Mouse (Mus musculus) embryo, embryonic 11.5 days (tissue): Measurements from ENCODE around the gene Rgs7.
A peak's percentile ranks its signal among the peaks of the same experiment; 100 is the strongest.

Source experiments
- DNase-seq: peaks from one replicate; pipeline ENCODE4 v3.0.0-alpha.2; 2012; ENCODE audit warnings: low read depth, low spot score

Rgs7 gene

GRCm38 (mm10) chr1:175178733-175179132 lies 313.6 kb downstream of the Rgs7 start:
- DNase-seq: no peak

GRCm38 (mm10) chr1:175174918-175175675 lies 317.2 kb downstream of the Rgs7 start:
- DNase-seq: no peak

GRCm38 (mm10) chr1:175155469-175155868 lies 336.8 kb downstream of the Rgs7 start:
- no peak for DNase-seq

GRCm38 (mm10) chr1:175143051-175143450 lies 349.2 kb downstream of the Rgs7 start:
- DNase-seq: no peak

GRCm38 (mm10) chr1:175128525-175128924 lies 363.8 kb downstream of the Rgs7 start:
- no peak for DNase-seq

GRCm38 (mm10) chr1:175124416-175124815 lies 367.9 kb downstream of the Rgs7 start:
- DNase-seq: no peak

GRCm38 (mm10) chr1:175118904-175119555 lies 373.3 kb downstream of the Rgs7 start:
- no peak for DNase-seq

- DNase-seq: no peak
Observed at GRCm38 (mm10) chr1:175108270-175108860, 383.9 kb downstream of the Rgs7 start.

- no peak for DNase-seq
Observed at GRCm38 (mm10) chr1:175106315-175106714, 386.0 kb downstream of the Rgs7 start.

- no peak for DNase-seq
Observed at GRCm38 (mm10) chr1:175105426-175105825, 386.9 kb downstream of the Rgs7 start.

GRCm38 (mm10) chr1:175097014-175097413 lies 395.3 kb downstream of the Rgs7 start:
- no peak for DNase-seq

GRCm38 (mm10) chr1:175082104-175082503 lies 410.2 kb downstream of the Rgs7 start:
- no peak for DNase-seq

- peak; percentile 4 for DNase-seq
Observed at GRCm38 (mm10) chr1:175079819-175080608, 412.3 kb downstream of the Rgs7 start.

- DNase-seq: no peak
Observed at GRCm38 (mm10) chr1:175073500-175074232, 418.6 kb downstream of the Rgs7 start.

GRCm38 (mm10) chr1:175069758-175070290 lies 422.5 kb downstream of the Rgs7 start:
- no peak for DNase-seq

GRCm38 (mm10) chr1:175049121-175049520 lies 443.2 kb downstream of the Rgs7 start:
- no peak for DNase-seq

GRCm38 (mm10) chr1:175041167-175041817 lies 451.0 kb downstream of the Rgs7 start:
- no peak for DNase-seq

- no peak for DNase-seq
Observed at GRCm38 (mm10) chr1:175040038-175040437, 452.3 kb downstream of the Rgs7 start.

GRCm38 (mm10) chr1:175039567-175039966 lies 452.7 kb downstream of the Rgs7 start:
- no peak for DNase-seq

GRCm38 (mm10) chr1:175035461-175035860 lies 456.8 kb downstream of the Rgs7 start:
- no peak for DNase-seq
